ENCODE assay signal across 9 mouse cellular contexts in the genomic region with DNA sequence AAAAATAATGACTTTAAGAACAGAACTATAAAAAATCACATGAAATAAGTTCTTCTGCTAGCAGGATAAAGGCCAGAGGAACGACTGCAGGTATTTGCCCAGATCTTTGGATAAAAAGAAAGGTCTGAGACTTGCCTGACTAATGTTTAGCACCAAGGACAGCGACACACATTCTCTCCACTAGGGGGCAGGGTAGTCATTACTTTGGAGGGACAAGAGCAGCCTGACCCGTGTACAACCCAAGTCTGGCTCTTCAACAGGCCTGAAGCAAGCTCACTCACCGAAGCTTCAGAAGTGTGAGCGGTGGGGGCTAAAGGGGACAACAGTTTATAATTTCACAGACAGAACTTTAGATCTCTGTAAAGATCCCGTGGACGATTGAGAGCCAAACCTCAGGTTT.
DNase-seq lines count a peak whose midpoint lies in the region; ATAC-seq and TF ChIP-seq lines count a peak whose summit lies in the region.
"Had no signal": no experiment of that assay in that cellular context is flagged by ENCODE, and none has a peak within 500 bp of the region (broad histone marks: within the 10 kb centered on the region; RNA-seq: fewer than 3 reads in every experiment).

No protein-coding gene starts in this region.

- no peak for TF ChIP-seq POLR2A in ES-Bruce4 (IDR thresholded peaks at IDR 0.05; ENCODE audit: insufficient read depth, low read length)

- H3K27me3 ChIP-seq in ES-Bruce4 (ENCODE audit: control insufficient read depth, insufficient read depth, low read length, poor library complexity, severe bottlenecking), result no peaks in the 10 kb centered on the region
- no peaks in the 10 kb centered on the region for H3K27me3 ChIP-seq in embryonic facial prominence, embryonic 10.5 days (replicated peaks; ENCODE audit: low read depth, poor library complexity, severe bottlenecking)
- H3K27me3 ChIP-seq in lung, postnatal 0 days (replicated peaks; ENCODE audit: insufficient read depth, low read length), result no peaks in the 10 kb centered on the region
- H3K27me3 ChIP-seq: limb, embryonic 12.5 days had no signal

- ATAC-seq in lung, postnatal 0 days, result peak; percentile 57

- H3K9ac ChIP-seq in ES-Bruce4 (ENCODE audit: low read depth, poor library complexity, severe bottlenecking), result no peak overlapping the region
- no peak overlapping the region for H3K9ac ChIP-seq in lung, postnatal 0 days (replicated peaks; ENCODE audit: low read depth)
- H3K9ac ChIP-seq: limb, embryonic 12.5 days had no signal

- WGBS in embryonic facial prominence, embryonic 10.5 days, result 32% methylated on average over 7 of the region's 7 CpGs
- 24% methylated on average over 7 of the region's 7 CpGs for WGBS in large intestine, adult 2 months
- 17% methylated on average over 7 of the region's 7 CpGs for WGBS in lung, postnatal 0 days

- no peaks in the 10 kb centered on the region for H3K36me3 ChIP-seq in ES-Bruce4 (ENCODE audit: control insufficient read depth, insufficient read depth, low read length, poor library complexity, severe bottlenecking)
- no peaks in the 10 kb centered on the region for H3K36me3 ChIP-seq in embryonic facial prominence, embryonic 10.5 days (replicated peaks)
- H3K36me3 ChIP-seq in lung, postnatal 0 days (ENCODE audit: insufficient read depth, low read length), result no peaks in the 10 kb centered on the region
- H3K36me3 ChIP-seq: limb, embryonic 12.5 days had no signal

- no peak for TF ChIP-seq EP300 in ES-Bruce4 (IDR thresholded peaks at IDR 0.05; ENCODE audit: insufficient read depth, low read depth, low read length)
- no peak for TF ChIP-seq EP300 in lung, postnatal 0 days (IDR thresholded peaks at IDR 0.05)

- no peak overlapping the region for H3K27ac ChIP-seq in ES-Bruce4 (ENCODE audit: insufficient read depth, low read length)
- no peak overlapping the region for H3K27ac ChIP-seq in embryonic facial prominence, embryonic 10.5 days (replicated peaks)
- no peak overlapping the region for H3K27ac ChIP-seq in lung, postnatal 0 days (ENCODE audit: low read length)
- H3K27ac ChIP-seq: limb, embryonic 12.5 days had no signal

- peak; percentile 85 to 86 for DNase-seq in adrenal gland, postnatal 36 days
- peak; percentile 87 for DNase-seq in embryonic facial prominence, embryonic 10.5 days (ENCODE audit: low spot score)
- DNase-seq in heart, adult 8-10 months (ENCODE audit: low spot score), result peak; percentile 71
- DNase-seq in large intestine, adult 2 months (ENCODE audit: low read depth, low spot score), result peak; percentile 46
- DNase-seq in lung, postnatal 0 days (ENCODE audit: low spot score), result peak; percentile 77
- DNase-seq in retina, postnatal 7 days (ENCODE audit: low read depth, low spot score), result peak; percentile 79
- DNase-seq in urinary bladder, adult 18-20 months (ENCODE audit: low spot score in 2 of 2), result peak; percentile 40 to 77

- peak; percentile 79 for TF ChIP-seq CTCF in ES-Bruce4 (IDR thresholded peaks at IDR 0.05; ENCODE audit: low read depth, low read length)
- TF ChIP-seq CTCF in lung, postnatal 0 days (IDR thresholded peaks at IDR 0.05), result peak; percentile 99

- H3K4me3 ChIP-seq in ES-Bruce4 (ENCODE audit: low read depth, low read length), result no peak overlapping the region
- no peak overlapping the region for H3K4me3 ChIP-seq in embryonic facial prominence, embryonic 10.5 days
- H3K4me3 ChIP-seq in lung, postnatal 0 days (ENCODE audit: low read depth, low read length), result no peak overlapping the region
- H3K4me3 ChIP-seq: limb, embryonic 12.5 days had no signal

- H3K4me1 ChIP-seq in ES-Bruce4 (ENCODE audit: control insufficient read depth, insufficient read depth, low read length), result no peaks in the 10 kb centered on the region
- H3K4me1 ChIP-seq in embryonic facial prominence, embryonic 10.5 days, result no peaks in the 10 kb centered on the region
- H3K4me1 ChIP-seq in lung, postnatal 0 days (ENCODE audit: insufficient read depth, low read depth, low read length), result no peaks in the 10 kb centered on the region
- H3K4me1 ChIP-seq: limb, embryonic 12.5 days had no signal

- H3K4me2 ChIP-seq in lung, postnatal 0 days (replicated peaks; ENCODE audit: low read depth, low read length), result no peak overlapping the region
- H3K4me2 ChIP-seq: limb, embryonic 12.5 days had no signal

- no peaks in the 10 kb centered on the region for H3K9me3 ChIP-seq in ES-Bruce4 (replicated peaks; ENCODE audit: control insufficient read depth, insufficient read depth, low read length, poor library complexity, severe bottlenecking)
- H3K9me3 ChIP-seq in embryonic facial prominence, embryonic 10.5 days, result no peaks in the 10 kb centered on the region
- H3K9me3 ChIP-seq in lung, postnatal 0 days (ENCODE audit: low read length), result no peaks in the 10 kb centered on the region
- H3K9me3 ChIP-seq: limb, embryonic 12.5 days had no signal
